Mouse (Mus musculus): ENCODE results near the gene Neb. TPM values are rescaled to one million over a fixed set of nuclear protein-coding genes. Genes with fewer than 3 reads are reported as not detected.

The Neb gene
- polyA plus RNA-seq, 1 experiment from 2014 or later = 1.1 TPM

- Histone ChIP-seq H3K27me3 (no peaks in the 10 kb centered on the region), H3K27ac (no peak overlapping the region), H3K36me3 (replicated peaks) (no peaks in the 10 kb centered on the region), H3K4me2 (no peak overlapping the region), H3K9me3 (no peaks in the 10 kb centered on the region), H3K4me1 (no peaks in the 10 kb centered on the region; the same call in 1 of the 2 replicates), H3K9ac (no peak overlapping the region), H3K4me3 (replicated peaks) (no peak overlapping the region)
- whole genome bisulfite sequencing = 79% methylated on average over 2 of the region's 2 CpGs
- ATAC-seq (ENCODE audit: low FRiP score) = no peak
Observed at GRCm38 (mm10) chr2:52371066-52371465, 7.2 kb downstream of the Neb start.

- Histone ChIP-seq H3K27ac (no peak overlapping the region), H3K27me3 (no peaks in the 10 kb centered on the region), H3K36me3 (replicated peaks) (no peaks in the 10 kb centered on the region), H3K9ac (no peak overlapping the region), H3K4me1 (no peaks in the 10 kb centered on the region; the same call in 1 of the 2 replicates), H3K4me3 (replicated peaks) (no peak overlapping the region), H3K9me3 (no peaks in the 10 kb centered on the region), H3K4me2 (no peak overlapping the region)
- no peak for ATAC-seq (ENCODE audit: low FRiP score)
- WGBS = 93% methylated on average over 6 of the region's 6 CpGs
Observed at GRCm38 (mm10) chr2:52369622-52370021, 8.7 kb downstream of the Neb start.

GRCm38 (mm10) chr2:52367665-52368064, 10.6 kb downstream of the Neb start:
- Histone ChIP-seq H3K36me3 (replicated peaks) (no peaks in the 10 kb centered on the region), H3K4me3 (replicated peaks) (no peak overlapping the region), H3K27me3 (no peaks in the 10 kb centered on the region), H3K4me2 (no peak overlapping the region), H3K9me3 (no peaks in the 10 kb centered on the region), H3K9ac (no peak overlapping the region), H3K4me1 (no peaks in the 10 kb centered on the region; the same call in 1 of the 2 replicates), H3K27ac (no peak overlapping the region)
- 93% methylated on average over 5 of the region's 5 CpGs for WGBS
- ATAC-seq (ENCODE audit: low FRiP score) = no peak

- 81% methylated on average over 13 of the region's 13 CpGs for WGBS
- ATAC-seq (ENCODE audit: low FRiP score) = no peak
Observed at GRCm38 (mm10) chr2:52367248-52367647, 11.0 kb downstream of the Neb start.

GRCm38 (mm10) chr2:52361086-52361485, 17.2 kb downstream of the Neb start:
- Histone ChIP-seq H3K36me3 (replicated peaks) (no peaks in the 10 kb centered on the region), H3K4me3 (replicated peaks) (no peak overlapping the region), H3K9ac (no peak overlapping the region), H3K27ac (no peak overlapping the region), H3K27me3 (no peaks in the 10 kb centered on the region), H3K4me1 (no peaks in the 10 kb centered on the region; the same call in 1 of the 2 replicates), H3K4me2 (no peak overlapping the region), H3K9me3 (no peaks in the 10 kb centered on the region)
- WGBS = 95% methylated on average over 9 of the region's 9 CpGs
- no peak for ATAC-seq (ENCODE audit: low FRiP score)

More at GRCm38 (mm10) chr2:52367248-52367647, 11.0 kb downstream of the Neb start:
- Histone ChIP-seq H3K4me2 (no peak overlapping the region), H3K27me3 (no peaks in the 10 kb centered on the region), H3K27ac (no peak overlapping the region), H3K9ac (no peak overlapping the region), H3K4me1 (no peaks in the 10 kb centered on the region; the same call in 1 of the 2 replicates), H3K4me3 (replicated peaks) (no peak overlapping the region), H3K36me3 (replicated peaks) (no peaks in the 10 kb centered on the region), H3K9me3 (no peaks in the 10 kb centered on the region)

- Histone ChIP-seq H3K4me2 (no peak overlapping the region), H3K36me3 (replicated peaks) (no peaks in the 10 kb centered on the region), H3K27me3 (no peaks in the 10 kb centered on the region), H3K4me3 (replicated peaks) (no peak overlapping the region), H3K9ac (no peak overlapping the region), H3K27ac (no peak overlapping the region), H3K4me1 (no peaks in the 10 kb centered on the region; the same call in 1 of the 2 replicates), H3K9me3 (no peaks in the 10 kb centered on the region)
- ATAC-seq (ENCODE audit: low FRiP score) = no peak
- 54% methylated on average over 1 of the region's 1 CpGs for WGBS
Observed at GRCm38 (mm10) chr2:52359722-52360121, 18.6 kb downstream of the Neb start.

- 84% methylated on average over 5 of the region's 5 CpGs for WGBS
- Histone ChIP-seq H3K4me1 (no peaks in the 10 kb centered on the region; the same call in 1 of the 2 replicates), H3K4me3 (replicated peaks) (no peak overlapping the region), H3K4me2 (no peak overlapping the region), H3K9ac (no peak overlapping the region), H3K27ac (no peak overlapping the region), H3K27me3 (no peaks in the 10 kb centered on the region), H3K36me3 (replicated peaks) (no peaks in the 10 kb centered on the region), H3K9me3 (no peaks in the 10 kb centered on the region)
- ATAC-seq (ENCODE audit: low FRiP score) = no peak
Observed at GRCm38 (mm10) chr2:52358156-52358555, 20.1 kb downstream of the Neb start.

GRCm38 (mm10) chr2:52351029-52351428, 27.2 kb downstream of the Neb start:
- Histone ChIP-seq H3K4me2 (no peak overlapping the region), H3K9me3 (no peaks in the 10 kb centered on the region), H3K27me3 (no peaks in the 10 kb centered on the region), H3K4me3 (replicated peaks) (no peak overlapping the region), H3K36me3 (replicated peaks) (no peaks in the 10 kb centered on the region), H3K27ac (no peak overlapping the region), H3K9ac (no peak overlapping the region), H3K4me1 (no peaks in the 10 kb centered on the region)
- no peak for ATAC-seq (ENCODE audit: low FRiP score)
- 90% methylated on average over 1 of the region's 1 CpGs for WGBS

GRCm38 (mm10) chr2:52340990-52341389, 37.3 kb downstream of the Neb start:
- no peak overlapping the region for H3K27ac ChIP-seq
- no peak overlapping the region for H3K4me3 ChIP-seq (replicated peaks)
- no peaks in the 10 kb centered on the region for H3K27me3 ChIP-seq
- 83% methylated on average over 7 of the region's 7 CpGs for WGBS
- no peaks in the 10 kb centered on the region for H3K9me3 ChIP-seq
- no peak for ATAC-seq (ENCODE audit: low FRiP score)
- H3K4me2 ChIP-seq = no peak overlapping the region
- no peak overlapping the region for H3K9ac ChIP-seq
- H3K4me1 ChIP-seq = no peaks in the 10 kb centered on the region
- H3K36me3 ChIP-seq (replicated peaks) = no peaks in the 10 kb centered on the region

- no peaks in the 10 kb centered on the region for H3K4me1 ChIP-seq
- no peak overlapping the region for H3K27ac ChIP-seq
Observed at GRCm38 (mm10) chr2:52335556-52335955, 42.7 kb downstream of the Neb start.

GRCm38 (mm10) chr2:52335087-52335486, 43.2 kb downstream of the Neb start:
- Histone ChIP-seq H3K27ac (no peak overlapping the region), H3K4me1 (no peaks in the 10 kb centered on the region), H3K4me3 (replicated peaks) (no peak overlapping the region), H3K9ac (no peak overlapping the region), H3K27me3 (no peaks in the 10 kb centered on the region), H3K9me3 (no peaks in the 10 kb centered on the region), H3K36me3 (replicated peaks) (no peaks in the 10 kb centered on the region), H3K4me2 (no peak overlapping the region)
- WGBS = 90% methylated on average over 8 of the region's 8 CpGs
- ATAC-seq (ENCODE audit: low FRiP score) = no peak

More at GRCm38 (mm10) chr2:52335556-52335955, 42.7 kb downstream of the Neb start:
- Histone ChIP-seq H3K9me3 (no peaks in the 10 kb centered on the region), H3K4me3 (replicated peaks) (no peak overlapping the region), H3K36me3 (replicated peaks) (no peaks in the 10 kb centered on the region), H3K4me2 (no peak overlapping the region), H3K27me3 (no peaks in the 10 kb centered on the region), H3K9ac (no peak overlapping the region)
- 86% methylated on average over 13 of the region's 13 CpGs for WGBS
- ATAC-seq (ENCODE audit: low FRiP score) = no peak

GRCm38 (mm10) chr2:52333535-52333934, 44.7 kb downstream of the Neb start:
- Histone ChIP-seq H3K36me3 (replicated peaks) (no peaks in the 10 kb centered on the region), H3K27me3 (no peaks in the 10 kb centered on the region), H3K4me1 (no peaks in the 10 kb centered on the region), H3K4me2 (no peak overlapping the region), H3K9me3 (no peaks in the 10 kb centered on the region), H3K9ac (no peak overlapping the region), H3K27ac (no peak overlapping the region), H3K4me3 (replicated peaks) (no peak overlapping the region)
- WGBS = 61% methylated on average over 2 of the region's 2 CpGs
- no peak for ATAC-seq (ENCODE audit: low FRiP score)

- Histone ChIP-seq H3K27ac (no peak overlapping the region), H3K36me3 (replicated peaks) (no peaks in the 10 kb centered on the region), H3K4me3 (replicated peaks) (no peak overlapping the region), H3K27me3 (no peaks in the 10 kb centered on the region), H3K9ac (no peak overlapping the region), H3K4me2 (no peak overlapping the region), H3K4me1 (no peaks in the 10 kb centered on the region), H3K9me3 (no peaks in the 10 kb centered on the region)
- no peak for ATAC-seq (ENCODE audit: low FRiP score)
- 90% methylated on average over 3 of the region's 3 CpGs for WGBS
Observed at GRCm38 (mm10) chr2:52331761-52332160, 46.5 kb downstream of the Neb start.
